Mouse (Mus musculus): ENCODE data around the gene Lin7c. TPM values are rescaled to one million over a fixed set of nuclear protein-coding genes. Genes with fewer than 3 reads are reported as not detected.
"Not testable (repeated sequence)": the region's sequence is repeated elsewhere in the genome, so short reads cannot be mapped to it uniquely, and the experiment has no call there.

Lin7c gene
- 152 and 176 TPM in 2 replicates for polyA plus RNA-seq (2015; fragmentation: Nextera tagmentation; extraction: Ambion mirVana)

DNA sequence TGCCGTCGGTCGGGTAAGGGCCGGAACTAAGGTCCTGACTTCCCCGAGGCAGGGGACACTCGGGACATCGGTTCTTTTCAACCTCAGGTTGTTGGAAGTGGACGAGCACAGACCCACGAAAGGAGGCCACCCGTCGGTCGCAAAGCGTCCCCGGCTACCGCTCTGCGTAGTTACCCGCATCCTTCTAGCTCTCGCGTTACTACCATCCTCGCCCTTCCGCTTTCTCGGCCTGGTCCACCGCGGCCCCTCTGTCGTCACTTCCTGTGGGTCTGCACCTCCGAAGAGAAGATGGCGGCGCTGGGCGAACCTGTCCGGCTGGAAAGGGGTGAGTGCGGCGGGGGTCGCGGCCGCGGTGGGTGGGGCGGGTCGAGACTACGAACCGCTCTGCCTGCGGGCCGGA is at the start of gene Lin7c:
Gene Lin7c, plus strand, starts transcription at position 257 of the 400 bp plus-strand sequence.
- peak within 1 kb of the TSS; percentile 96 for H3K9ac ChIP-seq
- H3K27ac ChIP-seq (replicated peaks): peak within 1 kb of the TSS; percentile 89
- H3K36me3 ChIP-seq: peaks cover 15% of the 10 kb centered on the region
- WGBS: under 1% methylated on average over 40 of the region's 42 CpGs
- H3K9me3 ChIP-seq: no peaks in the 10 kb centered on the region
- peak within 1 kb of the TSS; percentile 99 for H3K4me3 ChIP-seq
- peak; percentile 100 for ATAC-seq (ENCODE audit: low read depth)
- H3K27me3 ChIP-seq: no peaks in the 10 kb centered on the region
- peaks cover 22% of the 10 kb centered on the region for H3K4me1 ChIP-seq (replicated peaks)
- H3K4me2 ChIP-seq: peak within 1 kb of the TSS; percentile 73

DNA sequence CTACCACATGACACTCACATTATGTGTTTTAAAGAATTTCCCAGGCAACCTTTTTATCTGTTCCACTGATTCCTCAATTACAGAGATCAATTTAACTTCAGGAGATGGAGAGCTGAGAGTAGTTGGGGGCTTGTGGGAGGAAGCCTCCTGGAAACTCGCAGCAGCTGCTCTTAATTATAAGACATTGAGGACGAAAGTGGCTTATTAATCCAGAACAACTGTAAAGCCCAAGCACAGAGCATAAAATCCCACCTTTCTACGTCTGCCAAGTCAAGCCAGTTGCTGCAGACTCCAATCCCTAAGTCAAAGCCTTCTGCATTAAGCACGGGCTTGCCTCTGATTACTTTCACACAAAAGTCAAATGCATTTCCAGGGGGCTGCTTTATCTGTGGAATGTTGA is 44.3 kb upstream of the Lin7c start:
- Histone ChIP-seq H3K36me3 (no peaks in the 10 kb centered on the region), H3K4me1 (replicated peaks) (peaks cover 10% of the 10 kb centered on the region), H3K4me3 (no peak overlapping the region), H3K4me2 (no peak overlapping the region), H3K9ac (no peak overlapping the region), H3K27me3 (no peaks in the 10 kb centered on the region), H3K9me3 (no peaks in the 10 kb centered on the region), H3K27ac (replicated peaks) (no peak overlapping the region)
- no peak for ATAC-seq (ENCODE audit: low read depth)
- 62% methylated on average over 4 of the region's 4 CpGs for WGBS

GRCm38 (mm10) chr2:109848305-109848704 is 42.3 kb upstream of the Lin7c start:
- Histone ChIP-seq H3K9me3 (no peaks in the 10 kb centered on the region), H3K36me3 (no peaks in the 10 kb centered on the region), H3K4me2 (peak overlapping the region; percentile 30), H3K4me1 (replicated peaks) (peaks cover 10% of the 10 kb centered on the region), H3K27ac (replicated peaks) (0 out of 2 replicates have a peak overlapping the region, but pooled peaks have one; percentile 46), H3K9ac (0 out of 2 replicates have a peak overlapping the region, but pooled peaks have one; percentile 8), H3K27me3 (no peaks in the 10 kb centered on the region), H3K4me3 (no peak overlapping the region)
- ATAC-seq (ENCODE audit: low read depth): peak; percentile 74
- WGBS: 41% methylated on average over 4 of the region's 4 CpGs

DNA sequence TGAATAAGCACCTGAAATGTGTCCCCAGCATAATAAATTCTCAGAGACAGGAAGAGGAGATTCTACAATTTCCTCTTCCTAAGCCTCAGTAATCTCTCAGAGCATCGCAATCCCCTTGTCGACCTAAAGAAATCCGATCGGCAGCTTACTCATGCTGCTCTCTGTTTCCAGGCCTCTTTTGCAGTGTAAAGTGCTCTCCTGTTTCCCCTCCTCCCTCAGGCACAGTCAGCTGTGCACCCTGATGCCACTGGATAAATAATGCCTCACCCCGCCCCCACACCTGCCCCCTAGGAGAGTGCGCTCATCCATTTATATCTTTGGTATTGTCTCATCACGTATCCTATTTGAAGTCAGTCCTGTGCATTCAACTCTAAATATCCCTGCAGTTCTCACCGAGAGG is 41.9 kb upstream of the Lin7c start:
- ATAC-seq (ENCODE audit: low read depth): peak; percentile 92
- no peaks in the 10 kb centered on the region for H3K27me3 ChIP-seq
- H3K9me3 ChIP-seq: no peaks in the 10 kb centered on the region
- H3K27ac ChIP-seq (replicated peaks): peak overlapping the region; percentile 46; the same call in 1 of the 2 replicates
- H3K9ac ChIP-seq: 0 out of 2 replicates have a peak overlapping the region, but pooled peaks have one; percentile 8
- no peaks in the 10 kb centered on the region for H3K36me3 ChIP-seq
- peak overlapping the region; percentile 30 for H3K4me2 ChIP-seq
- peaks cover 10% of the 10 kb centered on the region for H3K4me1 ChIP-seq (replicated peaks)
- 18% methylated on average over 8 of the region's 8 CpGs for WGBS
- no peak overlapping the region for H3K4me3 ChIP-seq

GRCm38 (mm10) chr2:109855601-109856000 is 35.1 kb upstream of the Lin7c start:
- H3K36me3 ChIP-seq: no peaks in the 10 kb centered on the region
- no peaks in the 10 kb centered on the region for H3K9me3 ChIP-seq
- no peaks in the 10 kb centered on the region for H3K27me3 ChIP-seq
- H3K27ac ChIP-seq (replicated peaks): no peak overlapping the region
- no peak for ATAC-seq (ENCODE audit: low read depth)
- WGBS: 82% methylated on average over 5 of the region's 5 CpGs
- no peaks in the 10 kb centered on the region for H3K4me1 ChIP-seq (replicated peaks)
- H3K4me2 ChIP-seq: no peak overlapping the region
- H3K9ac ChIP-seq: no peak overlapping the region
- no peak overlapping the region for H3K4me3 ChIP-seq

GRCm38 (mm10) chr2:109859671-109860070 is 31.0 kb upstream of the Lin7c start:
- Histone ChIP-seq H3K27me3 (no peaks in the 10 kb centered on the region), H3K36me3 (no peaks in the 10 kb centered on the region), H3K27ac (replicated peaks) (no peak overlapping the region), H3K9ac (no peak overlapping the region), H3K4me2 (no peak overlapping the region), H3K4me1 (replicated peaks) (no peaks in the 10 kb centered on the region), H3K9me3 (no peaks in the 10 kb centered on the region), H3K4me3 (no peak overlapping the region)
- 72% methylated on average over 2 of the region's 2 CpGs for WGBS
- no peak for ATAC-seq (ENCODE audit: low read depth)

GRCm38 (mm10) chr2:109860832-109861231 is 29.8 kb upstream of the Lin7c start:
- Histone ChIP-seq H3K4me2 (no peak overlapping the region), H3K27me3 (no peaks in the 10 kb centered on the region), H3K4me1 (replicated peaks) (no peaks in the 10 kb centered on the region), H3K27ac (replicated peaks) (no peak overlapping the region), H3K4me3 (no peak overlapping the region), H3K36me3 (no peaks in the 10 kb centered on the region), H3K9me3 (no peaks in the 10 kb centered on the region), H3K9ac (no peak overlapping the region)
- WGBS: 87% methylated on average over 3 of the region's 3 CpGs
- ATAC-seq (ENCODE audit: low read depth): no peak

DNA sequence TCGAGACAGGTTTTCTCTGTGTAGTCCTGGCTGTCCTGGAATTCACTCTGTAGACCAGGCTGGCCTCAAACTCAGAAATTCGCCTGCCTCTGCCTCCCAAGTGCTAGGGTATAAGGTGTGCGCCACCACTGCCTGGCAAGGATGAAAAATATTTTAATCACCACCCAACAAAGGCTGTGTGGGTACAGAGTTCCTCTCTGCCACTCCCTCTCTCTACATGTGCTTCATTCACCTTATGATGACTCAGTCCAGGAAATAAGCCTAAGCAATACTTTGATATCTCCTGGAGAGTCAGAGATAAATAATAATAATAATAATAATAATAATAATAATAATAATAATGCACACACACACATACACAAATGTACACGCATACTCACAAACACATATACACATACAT is 11.2 kb upstream of the Lin7c start:
- 86% methylated on average over 4 of the region's 4 CpGs for WGBS
- H3K4me1 ChIP-seq (replicated peaks); H3K36me3 ChIP-seq; H3K27ac ChIP-seq (replicated peaks); H3K9ac ChIP-seq; H3K4me2 ChIP-seq; H3K27me3 ChIP-seq; ATAC-seq (ENCODE audit: low read depth); H3K4me3 ChIP-seq; H3K9me3 ChIP-seq: not testable (repeated sequence)

DNA sequence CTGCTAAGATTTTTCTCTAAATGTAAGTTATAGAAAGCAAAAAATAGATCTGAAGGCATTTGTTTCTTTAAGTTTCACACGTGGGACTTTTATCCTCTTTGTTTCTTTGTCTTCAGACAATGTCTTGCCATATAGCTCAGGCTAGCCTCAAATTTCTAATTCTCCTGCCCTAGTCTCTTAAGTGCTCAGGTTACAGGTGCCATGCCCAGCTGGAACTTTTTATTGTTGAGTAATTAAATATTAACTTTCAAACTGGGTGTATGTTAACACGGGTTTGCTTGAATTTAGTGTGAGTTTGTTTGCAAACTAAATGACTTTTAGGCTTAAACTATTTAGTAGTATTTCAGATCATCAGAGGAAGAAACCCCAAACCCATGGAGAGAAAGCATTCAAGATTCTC is 9.5 kb upstream of the Lin7c start:
- Histone ChIP-seq H3K27me3 (no peaks in the 10 kb centered on the region), H3K27ac (replicated peaks) (no peak overlapping the region), H3K4me2 (no peak overlapping the region), H3K9ac (no peak overlapping the region), H3K36me3 (no peaks in the 10 kb centered on the region), H3K4me1 (replicated peaks) (no peaks in the 10 kb centered on the region), H3K4me3 (no peak overlapping the region), H3K9me3 (no peaks in the 10 kb centered on the region)
- no peak for ATAC-seq (ENCODE audit: low read depth)
- 56% methylated on average over 2 of the region's 2 CpGs for WGBS

DNA sequence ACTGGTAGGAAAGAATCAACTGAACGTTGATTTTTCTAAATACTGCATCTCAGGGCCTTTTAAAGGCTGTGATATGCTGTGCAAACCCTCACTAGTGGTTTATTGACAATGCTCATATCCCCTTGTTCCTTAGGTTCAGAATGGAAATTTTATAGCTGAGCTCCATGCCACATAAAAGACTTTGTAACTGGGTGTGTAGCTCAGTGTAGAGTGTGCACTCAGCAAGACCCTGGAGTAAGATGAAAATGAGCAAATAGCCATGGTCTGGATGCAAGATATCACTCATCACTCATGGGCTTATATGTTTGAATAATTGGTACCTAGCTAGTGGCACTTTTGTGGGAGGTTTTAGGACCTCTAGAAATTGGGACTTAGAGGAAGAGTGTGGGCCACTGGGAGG is 9.0 kb upstream of the Lin7c start:
- H3K4me1 ChIP-seq (replicated peaks): no peaks in the 10 kb centered on the region
- H3K27ac ChIP-seq (replicated peaks): no peak overlapping the region
- WGBS: 62% methylated on average over 1 of the region's 1 CpGs
- H3K9ac ChIP-seq: no peak overlapping the region
- H3K4me2 ChIP-seq: no peak overlapping the region
- no peaks in the 10 kb centered on the region for H3K9me3 ChIP-seq
- no peaks in the 10 kb centered on the region for H3K36me3 ChIP-seq
- H3K4me3 ChIP-seq: no peak overlapping the region
- H3K27me3 ChIP-seq: no peaks in the 10 kb centered on the region
- no peak for ATAC-seq (ENCODE audit: low read depth)

- no peaks in the 10 kb centered on the region for H3K27me3 ChIP-seq
- no peak overlapping the region for H3K4me2 ChIP-seq
- H3K4me3 ChIP-seq: no peak overlapping the region
- 77% methylated on average over 4 of the region's 4 CpGs for WGBS
- H3K27ac ChIP-seq (replicated peaks): no peak overlapping the region
- H3K9me3 ChIP-seq: no peaks in the 10 kb centered on the region
- no peaks in the 10 kb centered on the region for H3K4me1 ChIP-seq (replicated peaks)
- ATAC-seq (ENCODE audit: low read depth): no peak
- no peak overlapping the region for H3K9ac ChIP-seq
- no peaks in the 10 kb centered on the region for H3K36me3 ChIP-seq
These were observed 6.5 kb upstream of the Lin7c start for GRCm38 (mm10) chr2:109884106-109884505.

- Histone ChIP-seq H3K4me3 (no peak overlapping the region), H3K27ac (replicated peaks) (no peak overlapping the region), H3K4me1 (replicated peaks) (no peaks in the 10 kb centered on the region), H3K4me2 (no peak overlapping the region), H3K27me3 (no peaks in the 10 kb centered on the region), H3K9me3 (no peaks in the 10 kb centered on the region), H3K9ac (no peak overlapping the region), H3K36me3 (no peaks in the 10 kb centered on the region)
- WGBS: 72% methylated on average over 4 of the region's 4 CpGs
- ATAC-seq (ENCODE audit: low read depth): no peak
These were observed 6.1 kb upstream of the Lin7c start for GRCm38 (mm10) chr2:109884507-109884906.

DNA sequence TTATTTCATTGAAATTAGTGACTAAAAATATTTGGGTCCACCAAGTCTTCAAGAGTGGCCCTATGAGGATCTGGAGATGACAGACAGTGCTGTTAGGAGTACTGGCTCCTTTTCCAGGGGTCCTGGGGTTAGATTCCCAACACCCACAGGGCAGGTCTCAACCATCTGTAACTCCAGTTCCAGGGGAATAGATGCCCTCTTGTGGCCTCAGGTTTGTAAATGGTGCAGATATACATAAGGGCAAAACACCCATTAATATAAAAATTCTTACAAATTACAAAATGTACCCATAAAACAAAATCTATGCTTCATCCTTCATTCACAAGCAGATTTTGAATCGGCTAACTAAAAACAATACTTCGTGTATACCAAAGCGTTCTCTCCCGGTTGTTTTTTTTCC is 585 bp upstream of the Lin7c start:
- no peaks in the 10 kb centered on the region for H3K27me3 ChIP-seq
- peak overlapping the region; percentile 96 for H3K9ac ChIP-seq
- H3K27ac ChIP-seq (replicated peaks): peak overlapping the region; percentile 89
- no peaks in the 10 kb centered on the region for H3K9me3 ChIP-seq
- 42% methylated on average over 4 of the region's 4 CpGs for WGBS
- no peak for ATAC-seq (ENCODE audit: low read depth)
- H3K4me1 ChIP-seq (replicated peaks): peaks cover 22% of the 10 kb centered on the region
- H3K4me2 ChIP-seq: peak overlapping the region; percentile 51
- H3K36me3 ChIP-seq: peaks cover 10% of the 10 kb centered on the region
- H3K4me3 ChIP-seq: peak overlapping the region; percentile 99

Measured in neural tube, embryonic 13.5 days (tissue).